In the genomic region with DNA sequence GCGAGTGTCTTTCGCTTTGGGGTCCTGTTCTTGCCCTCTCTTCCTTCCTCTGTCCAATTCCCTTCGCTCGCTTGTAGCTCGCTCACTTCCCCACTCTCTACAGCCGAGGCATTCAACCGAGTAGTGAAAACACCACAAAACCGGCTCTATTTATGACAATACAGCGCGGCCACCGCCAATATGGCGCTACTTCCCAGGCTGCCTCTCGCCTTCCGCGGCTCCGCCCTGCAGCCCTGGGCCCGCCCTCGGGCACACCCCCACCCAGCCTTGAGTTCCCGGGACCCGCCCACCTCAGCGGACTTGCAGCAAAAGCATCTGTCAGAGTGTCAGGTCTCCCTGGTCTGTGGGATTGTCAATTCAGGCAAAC, we compare ENCODE assay signal across 8 mouse cellular contexts. TPM values are rescaled to one million over a fixed set of nuclear protein-coding genes. Genes with fewer than 3 reads are reported as not detected.
DNase-seq lines count a peak whose midpoint lies in the region; ATAC-seq and TF ChIP-seq lines count a peak whose summit lies in the region.

A gene (minus strand): TSS at position 194 of the 367 bp plus-strand sequence.

- H3K9ac ChIP-seq in kidney, embryonic 14.5 days (ENCODE audit: low read depth, low read length) = peak within 1 kb of the TSS; percentile 69
- H3K9ac ChIP-seq in limb, embryonic 15.5 days = peak within 1 kb of the TSS; percentile 83

- no peak for TF ChIP-seq POLR2A in bone marrow macrophage, adult 2 months (IDR thresholded peaks at IDR 0.05; ENCODE audit: borderline replicate concordance, low read depth, low read length)
- TF ChIP-seq POLR2A in embryonic fibroblast, embryonic 13.5 days (IDR thresholded peaks at IDR 0.05; ENCODE audit: low read depth, low read length) = peak; percentile 94

- H3K4me3 ChIP-seq in bone marrow macrophage, adult 2 months (ENCODE audit: insufficient read depth, low read length) = peak within 1 kb of the TSS; percentile 77
- H3K4me3 ChIP-seq in embryonic fibroblast, embryonic 13.5 days (ENCODE audit: insufficient read depth, low read length) = peak within 1 kb of the TSS; percentile 95
- peak within 1 kb of the TSS; percentile 67 for H3K4me3 ChIP-seq in kidney, embryonic 14.5 days (ENCODE audit: low read length)
- H3K4me3 ChIP-seq in limb, embryonic 15.5 days = peak within 1 kb of the TSS; percentile 90

- no peak for TF ChIP-seq CTCF in bone marrow macrophage, adult 2 months (IDR thresholded peaks at IDR 0.05; ENCODE audit: low read depth, low read length)
- no peak for TF ChIP-seq CTCF in embryonic fibroblast, embryonic 13.5 days (IDR thresholded peaks at IDR 0.05; ENCODE audit: borderline replicate concordance, insufficient read depth, low read length)

- peak within 1 kb of the TSS; percentile 83 for H3K27ac ChIP-seq in bone marrow macrophage, adult 2 months (ENCODE audit: insufficient read depth, low read depth, low read length)
- peak within 1 kb of the TSS; percentile 76 for H3K27ac ChIP-seq in embryonic fibroblast, embryonic 13.5 days (ENCODE audit: insufficient read depth, low read length)
- H3K27ac ChIP-seq in kidney, embryonic 14.5 days (ENCODE audit: low read depth, low read length) = peak within 1 kb of the TSS; percentile 86
- H3K27ac ChIP-seq in limb, embryonic 15.5 days = peak within 1 kb of the TSS; percentile 93

- peaks cover 2% of the 10 kb centered on the region for H3K4me1 ChIP-seq in bone marrow macrophage, adult 2 months (ENCODE audit: control insufficient read depth, insufficient read depth, low read length)
- no peaks in the 10 kb centered on the region; the same call in 1 of the 2 replicates for H3K4me1 ChIP-seq in embryonic fibroblast, embryonic 13.5 days (ENCODE audit: control insufficient read depth, insufficient read depth, low read length)
- H3K4me1 ChIP-seq in kidney, embryonic 14.5 days (ENCODE audit: control insufficient read depth, insufficient read depth, low read length) = 0 out of 2 replicates have a peak, but pooled peaks cover 5% of the 10 kb centered on the region
- H3K4me1 ChIP-seq in limb, embryonic 15.5 days = no peaks in the 10 kb centered on the region

- H3K36me3 ChIP-seq in kidney, embryonic 14.5 days (ENCODE audit: control insufficient read depth, insufficient read depth, low read length) = peaks cover 7% of the 10 kb centered on the region; the same call in 1 of the 2 replicates
- H3K36me3 ChIP-seq in limb, embryonic 15.5 days = peaks cover 3% of the 10 kb centered on the region

- ATAC-seq in kidney, embryonic 14.5 days (ENCODE audit: low FRiP score, low TSS enrichment) = peak; percentile 100
- ATAC-seq in limb, embryonic 15.5 days (ENCODE audit: insufficient number of reproducible peaks, low FRiP score, low TSS enrichment, low read depth) = peak; percentile 96

- peak; percentile 96 for DNase-seq in A20 (ENCODE audit: low read depth, low spot score)
- DNase-seq in heart, adult 9 months (ENCODE audit: low spot score in 2 of 2) = peak; percentile 87 to 92
- DNase-seq in monocyte, adult 2 months (ENCODE audit: low read depth in 1 of 2, low spot score in 2 of 2) = peak; percentile 72 to 90
- peak; percentile 94 to 95 for DNase-seq in spleen, postnatal 36 days (ENCODE audit: low spot score in 2 of 2)

- no peaks in the 10 kb centered on the region for H3K9me3 ChIP-seq in kidney, embryonic 14.5 days (ENCODE audit: control insufficient read depth, low read length)
- H3K9me3 ChIP-seq in limb, embryonic 15.5 days = no peaks in the 10 kb centered on the region

- under 1% methylated on average over 21 of the region's 21 CpGs for WGBS in kidney, embryonic 14.5 days
- WGBS in limb, embryonic 15.5 days = 1% methylated on average over 21 of the region's 21 CpGs

- H3K27me3 ChIP-seq in kidney, embryonic 14.5 days (ENCODE audit: control insufficient read depth, insufficient read depth, low read length) = no peaks in the 10 kb centered on the region; the same call in 1 of the 2 replicates
- H3K27me3 ChIP-seq in limb, embryonic 15.5 days = no peaks in the 10 kb centered on the region

- H3K4me2 ChIP-seq in kidney, embryonic 14.5 days (replicated peaks; ENCODE audit: low read depth, low read length) = peak within 1 kb of the TSS; percentile 73
- H3K4me2 ChIP-seq in limb, embryonic 15.5 days = peak within 1 kb of the TSS; percentile 62

RNA-seq across cellular contexts. Expression of the gene that starts here (rescaled TPM):
- 9.9 and 10.4 TPM in 2 replicates for polyA plus RNA-seq in bone marrow macrophage, adult 2 months (2012; ENCODE audit: insufficient read depth, insufficient read length, missing spikeins)
- polyA plus RNA-seq in embryonic fibroblast, embryonic 13.5 days (2011; ENCODE audit: insufficient read length, low read depth, missing spikeins) = 14.1 and 16.2 TPM in 2 replicates
- 12.5 and 14.8 TPM in 2 replicates for polyA plus RNA-seq in kidney, embryonic 14.5 days (2014; fragmentation: Nextera tagmentation; extraction: Ambion mirVana)
- 14.2 and 14.4 TPM in 2 replicates for polyA plus RNA-seq in limb, embryonic 15.5 days (2015; fragmentation: Nextera tagmentation; extraction: Ambion mirVana)

Comparison
In these comparisons a context has a peak if more than half of its experiments do, and no peak if none do; other contexts are left out.
1. Peak in every context shown above with its lines: DNase-seq, ATAC-seq, H3K4me3 ChIP-seq and H3K27ac ChIP-seq.